Mouse (Mus musculus) heart, postnatal 4 days (tissue): ENCODE results near the gene Ap1m1. TPM values are rescaled to one million over a fixed set of nuclear protein-coding genes. Genes with fewer than 3 reads are reported as not detected.

Source experiments
- DNase-seq: peaks from one replicate; pipeline ENCODE4 v3.0.0; 2021
- total RNA-seq, 2 experiments: library from RNA; stranded (reverse); gene quantifications; 2 replicates each; pipeline ENCODE4 v1.2.3; 2021

The Ap1m1 gene
- 10 to 100 TPM; 66.5 to 71.7 TPM for total RNA-seq

DNA sequence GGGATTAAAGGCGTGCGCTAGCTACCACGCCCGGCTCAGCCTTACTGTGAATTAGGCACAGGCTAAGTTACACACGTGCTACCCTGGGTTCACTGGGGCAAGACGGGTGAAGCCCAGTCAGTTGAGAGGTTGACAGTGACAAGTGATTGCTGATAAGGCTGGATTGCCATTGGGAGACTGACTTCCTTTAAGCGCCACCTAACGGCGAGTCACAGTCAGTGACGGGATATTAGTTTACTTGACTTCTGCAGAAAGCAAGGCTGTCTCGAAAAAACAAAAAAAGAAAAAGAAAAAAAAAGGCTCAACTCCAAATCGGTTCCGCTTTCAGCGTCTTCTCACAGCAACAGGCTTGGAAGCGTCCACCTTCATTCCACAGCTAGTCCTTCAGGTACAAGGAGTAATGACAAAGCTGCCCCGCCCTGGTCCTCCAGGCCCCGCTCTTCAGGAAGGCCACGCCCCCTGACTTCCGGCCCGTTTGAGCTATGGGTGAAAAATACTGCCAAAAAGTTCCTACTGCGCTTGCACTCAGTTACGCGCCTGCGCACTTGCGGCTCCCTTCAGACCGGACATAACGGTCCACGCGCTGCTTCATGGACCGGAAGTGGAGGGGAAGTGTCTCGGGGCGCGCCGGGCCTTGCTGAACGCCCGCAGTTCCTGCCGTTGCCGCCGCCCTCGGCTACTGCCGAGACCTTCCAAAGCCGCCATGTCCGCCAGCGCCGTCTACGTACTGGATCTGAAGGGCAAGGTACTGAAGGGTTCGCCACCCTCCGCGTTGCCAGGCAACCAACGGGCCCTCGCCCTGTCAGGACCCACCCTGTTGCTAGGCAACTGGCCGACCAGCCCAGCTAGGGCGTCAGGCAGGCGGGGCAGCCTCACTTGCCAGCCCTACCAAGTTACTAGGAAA lies at the start of gene Ap1m1:
Gene Ap1m1 (plus strand): TSS at position 520 of the 904 bp plus-strand sequence.
- DNase-seq = peak; percentile 98

DNA sequence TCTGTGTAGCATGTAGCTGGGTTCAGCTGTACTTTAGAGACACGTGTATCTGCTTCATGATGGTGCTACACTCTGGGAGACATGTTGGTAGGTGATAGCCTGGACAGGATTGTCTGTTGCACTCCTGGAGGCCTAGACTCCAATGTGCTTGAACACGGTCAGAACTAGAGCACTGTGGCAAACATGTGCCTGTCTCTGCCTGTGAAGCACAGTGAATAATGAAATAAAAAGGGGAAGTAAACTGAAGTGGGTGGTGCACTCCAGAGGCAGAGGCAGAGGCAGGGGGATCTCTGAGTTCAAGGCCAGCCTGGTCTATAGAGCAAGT lies 49.6 kb upstream of the Ap1m1 start:
- DNase-seq = no peak

DNA sequence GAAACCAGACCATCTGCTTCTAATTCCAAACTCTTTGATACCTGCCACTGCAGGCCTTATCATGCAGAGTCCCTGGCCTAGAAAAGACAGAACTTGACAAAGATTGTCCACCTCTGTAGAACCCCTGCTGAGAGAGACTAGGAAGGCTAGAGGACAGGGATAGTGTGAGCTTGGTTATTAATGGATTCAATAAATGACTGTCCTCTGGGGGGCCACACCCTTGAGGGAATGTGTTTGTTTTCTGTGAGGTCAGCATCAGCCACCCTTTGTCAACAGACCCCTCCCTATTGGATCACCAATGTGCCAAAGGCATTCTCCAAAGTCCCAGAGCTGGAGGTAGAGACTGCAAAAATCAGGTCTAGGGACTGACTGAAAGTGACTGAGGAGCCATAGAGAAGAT lies 47.8 kb upstream of the Ap1m1 start:
- DNase-seq = no peak

DNA sequence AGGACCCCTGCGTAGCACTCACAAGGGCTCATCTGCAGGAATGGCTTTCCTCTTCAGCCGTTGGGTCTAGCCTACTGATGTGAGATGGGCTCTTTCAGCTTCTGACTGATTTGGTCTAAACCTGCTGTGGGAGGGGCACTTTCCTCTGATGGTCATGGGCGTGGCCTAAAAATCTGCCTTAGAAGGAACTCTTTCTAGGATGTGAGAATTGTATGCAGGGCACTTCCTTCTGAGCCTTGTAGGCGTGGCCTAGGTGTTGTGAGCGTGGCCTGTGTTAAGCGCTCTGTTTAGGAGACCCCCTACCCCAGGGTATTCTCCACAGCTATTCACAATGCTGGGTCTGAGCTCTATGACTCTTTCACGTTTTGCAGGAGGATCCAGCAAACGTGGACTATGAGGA lies 41.8 kb upstream of the Ap1m1 start:
- DNase-seq = no peak

GRCm38 (mm10) chr8:72208582-72208981 lies 31.2 kb upstream of the Ap1m1 start:
- DNase-seq = no peak

DNA sequence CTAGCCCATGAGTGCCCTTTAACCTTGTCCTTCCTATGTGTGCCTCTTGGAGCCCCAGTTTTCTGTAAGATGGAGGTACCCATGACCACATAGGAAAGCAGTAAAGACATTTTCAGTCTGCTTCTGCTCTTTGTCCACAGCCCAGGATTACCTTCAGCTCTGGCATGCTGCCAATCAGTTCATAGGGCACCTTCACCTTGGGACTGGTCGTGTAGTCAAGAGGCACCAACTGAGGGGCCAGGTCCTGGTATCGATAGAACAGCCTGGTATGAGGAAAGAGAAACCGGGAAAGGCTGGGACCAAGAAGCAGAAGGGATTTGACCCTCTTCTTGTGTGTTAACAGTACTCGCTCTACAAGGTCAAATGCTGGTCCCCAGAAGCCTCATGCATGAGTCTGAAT lies 29.6 kb upstream of the Ap1m1 start:
- DNase-seq = no peak

GRCm38 (mm10) chr8:72210710-72211109 lies 29.1 kb upstream of the Ap1m1 start:
- DNase-seq = no peak

DNA sequence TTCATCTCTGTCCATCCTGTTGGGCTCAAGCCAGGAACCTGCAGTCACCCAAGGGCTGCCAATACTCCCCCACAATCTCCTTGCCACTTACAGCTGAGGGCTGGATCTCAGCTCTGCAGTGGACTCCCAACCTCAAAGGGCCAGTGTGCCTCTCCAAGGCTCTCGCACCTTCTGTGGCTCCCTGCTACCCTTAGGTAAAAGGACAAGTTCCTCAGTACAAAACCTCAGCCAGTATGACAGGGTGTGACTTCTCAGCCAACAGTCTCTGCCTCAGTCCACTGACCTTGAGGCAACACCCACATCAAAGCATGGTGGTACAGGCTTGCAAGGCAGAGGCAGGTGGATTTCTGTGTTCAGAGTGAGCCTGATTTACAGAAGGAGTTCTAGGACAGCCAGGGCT lies 28.0 kb upstream of the Ap1m1 start:
- no peak for DNase-seq

DNA sequence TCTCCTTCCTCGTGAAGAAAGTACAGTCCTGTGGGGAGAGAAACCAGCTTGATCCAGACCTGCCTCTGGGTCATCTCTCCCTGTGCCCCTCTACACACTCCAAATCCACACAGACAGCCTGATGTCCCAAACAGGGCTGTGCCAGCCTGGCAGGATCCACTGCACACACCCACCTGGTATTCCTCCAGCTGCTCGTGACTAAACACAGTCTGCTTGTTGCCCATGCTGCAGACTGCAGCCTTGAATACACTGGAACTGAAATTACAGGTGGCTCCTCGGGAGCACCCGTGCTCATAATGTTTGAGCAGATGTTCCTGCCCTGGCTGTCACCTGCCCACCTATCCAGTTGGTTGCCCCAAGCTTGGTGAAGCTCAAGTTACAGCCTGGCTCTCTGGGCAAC lies 27.1 kb upstream of the Ap1m1 start, which contains the start of gene Cib3:
Gene Cib3 (minus strand): TSS at position 87 of the 400 bp plus-strand sequence.
- DNase-seq = no peak

DNA sequence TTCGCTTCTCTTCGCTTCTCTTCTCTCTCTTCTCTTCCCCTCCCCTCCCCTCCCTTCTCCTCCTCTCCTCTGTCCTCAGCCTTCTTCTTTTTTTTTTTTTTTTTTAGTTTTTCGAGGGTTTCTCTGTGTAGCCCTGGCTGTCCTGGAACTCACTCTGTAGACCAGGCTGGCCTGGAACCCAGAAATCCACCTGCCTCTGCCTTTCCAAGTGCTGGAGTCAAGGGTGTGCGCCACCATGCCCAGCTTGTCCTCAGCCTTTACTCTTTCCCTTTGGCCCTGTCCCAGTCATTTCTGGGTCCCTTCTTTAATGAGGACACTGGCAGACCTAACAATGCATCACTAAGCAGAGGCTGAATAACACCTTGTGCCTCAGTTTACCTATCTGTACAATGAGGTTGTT lies 26.3 kb upstream of the Ap1m1 start, which contains the start of gene Gm11034:
Gene Gm11034 (minus strand): TSS at position 101 of the 400 bp plus-strand sequence.
- no peak for DNase-seq

- peak; percentile 10 for DNase-seq
Observed at GRCm38 (mm10) chr8:72215060-72215459, 24.8 kb upstream of the Ap1m1 start.

- DNase-seq = no peak
Observed at GRCm38 (mm10) chr8:72215871-72216270, 23.9 kb upstream of the Ap1m1 start.

- no peak for DNase-seq
Observed at GRCm38 (mm10) chr8:72218781-72219540, 20.9 kb upstream of the Ap1m1 start.

- peak; percentile 92 for DNase-seq
Observed at GRCm38 (mm10) chr8:72219541-72220363, 20.1 kb upstream of the Ap1m1 start, which contains the start of gene Fam32a. Fam32a (plus strand) TSS chr8:72219730.

GRCm38 (mm10) chr8:72220758-72221157 lies 19.1 kb upstream of the Ap1m1 start:
- no peak for DNase-seq

DNA sequence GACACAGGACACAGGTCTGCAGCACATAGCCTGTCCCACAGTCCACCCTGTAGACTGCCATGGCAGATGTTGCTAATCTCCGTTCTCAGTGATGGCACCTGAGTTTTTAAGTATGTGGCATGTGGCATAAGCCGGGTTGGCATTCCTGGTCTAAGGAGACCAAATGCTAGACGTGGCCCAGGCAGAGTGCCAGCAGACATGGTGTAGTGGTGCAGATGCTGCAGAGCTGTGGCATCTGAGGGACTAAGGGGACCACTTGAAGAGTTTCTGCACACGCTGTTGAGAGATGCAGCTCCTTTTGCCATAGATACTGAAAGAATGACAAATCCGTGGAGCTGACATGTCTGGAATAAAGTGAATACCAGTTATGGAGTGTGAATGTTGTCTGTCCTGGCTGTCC lies 17.2 kb upstream of the Ap1m1 start:
- no peak for DNase-seq

DNA sequence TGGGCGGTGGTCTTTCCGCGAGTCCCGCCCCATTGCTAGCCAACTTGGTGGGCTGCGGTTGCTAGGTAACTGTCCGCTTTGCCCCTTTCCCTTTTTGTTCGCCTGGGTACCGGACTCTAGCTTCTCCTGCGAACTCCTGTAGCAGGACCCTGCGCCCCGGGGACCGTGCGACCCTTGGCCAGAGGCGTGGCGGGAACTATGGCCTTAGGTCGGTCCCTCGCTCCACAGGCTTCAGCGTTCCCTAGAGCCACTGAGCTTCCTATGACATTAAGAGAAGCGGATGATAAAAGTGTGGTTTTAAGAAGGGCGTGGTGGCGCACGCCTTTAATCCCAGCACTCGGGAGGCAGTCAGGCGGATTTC lies 565 bp downstream of the Ap1m1 start:
- DNase-seq = no peak

DNA sequence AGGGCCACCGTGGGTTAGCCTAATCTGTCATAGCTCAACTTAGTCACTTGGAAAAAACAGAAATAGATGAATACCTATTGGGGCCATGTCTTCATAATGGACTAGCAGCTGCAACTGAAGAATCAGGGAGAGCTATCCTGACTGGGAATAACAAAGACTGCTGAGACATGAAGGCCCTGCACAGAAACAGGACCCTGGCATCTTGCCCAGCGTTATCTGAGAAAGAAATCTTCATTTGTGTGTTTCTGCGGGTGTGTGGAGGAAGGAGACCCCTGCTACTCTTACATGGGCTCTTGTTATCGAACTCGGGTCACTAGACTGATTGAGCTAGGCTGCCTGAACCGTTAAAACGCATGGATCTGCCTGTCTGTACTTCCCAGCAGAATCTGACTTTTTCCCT lies 1.1 kb downstream of the Ap1m1 start:
- DNase-seq = peak; percentile 28

GRCm38 (mm10) chr8:72242226-72242625 lies 2.4 kb downstream of the Ap1m1 start:
- DNase-seq = no peak

DNA sequence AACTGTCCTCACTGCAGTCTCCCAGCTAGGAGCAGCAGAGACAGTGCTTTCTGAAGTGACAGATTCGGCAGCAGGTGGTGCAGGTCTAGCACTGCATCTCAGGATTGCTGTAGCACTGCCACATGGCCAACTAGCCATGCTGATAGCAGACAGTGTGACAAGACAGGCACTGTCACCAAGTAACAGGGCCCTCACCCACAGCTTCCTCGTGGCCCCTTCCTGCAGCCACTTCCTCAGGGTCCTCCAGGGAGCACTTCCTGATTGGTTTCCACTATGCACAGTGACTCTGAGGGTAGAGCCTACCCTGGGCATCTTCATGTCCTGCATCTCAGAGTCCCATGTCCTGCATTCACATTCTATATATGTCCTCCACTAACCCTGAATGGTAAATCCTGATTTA lies 4.8 kb downstream of the Ap1m1 start:
- no peak for DNase-seq

GRCm38 (mm10) chr8:72257171-72257901 lies 17.5 kb downstream of the Ap1m1 start:
- DNase-seq = peak; percentile 72

DNA sequence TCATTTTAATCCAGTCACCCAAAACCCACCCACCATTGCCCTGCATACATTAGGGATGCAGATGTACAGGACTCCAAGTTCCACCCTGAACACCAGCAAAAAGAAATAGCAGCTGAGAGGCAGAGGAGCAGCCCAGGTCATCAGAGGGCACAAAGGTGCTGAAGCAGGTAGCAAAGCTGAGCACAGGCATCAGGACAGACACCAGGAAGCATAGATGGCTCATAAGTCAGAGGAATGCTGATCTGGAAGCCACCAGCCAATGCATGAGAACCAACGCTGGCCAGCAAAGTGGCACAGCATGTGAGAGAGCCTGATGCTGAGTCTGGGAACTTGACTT lies 18.1 kb downstream of the Ap1m1 start:
- no peak for DNase-seq
